Mouse (Mus musculus) heart, embryonic 13.5 days (tissue): ENCODE data around the gene Bloc1s2. TPM values are rescaled to one million over a fixed set of nuclear protein-coding genes. Genes with fewer than 3 reads are reported as not detected.

Source experiments
- polyA plus RNA-seq: library from polyadenylated mRNA; unstranded; fragments of >200 nt; fragmentation: Nextera tagmentation; extraction: Ambion mirVana; gene quantifications from 2 replicates; pipeline ENCODE4 v1.2.1, GENCODE M21; 2015

Bloc1s2 gene
- polyA plus RNA-seq, 1 experiment from 2014 or later = 56.0 TPM

Other genes starting within 250 kb of the Bloc1s2 start
- gene Dnmbp, start 206.3 kb downstream of the Bloc1s2 start, polyA plus RNA-seq = 9.9 and 10.5 TPM in 2 replicates
- gene Cpn1, start 159.9 kb downstream of the Bloc1s2 start, polyA plus RNA-seq = 1.1 and 2.9 TPM in 2 replicates
- gene Cyp2c23, start 117.2 kb downstream of the Bloc1s2 start, polyA plus RNA-seq = 0.15 and 0.47 TPM in 2 replicates
- gene Erlin1, start 76.7 kb downstream of the Bloc1s2 start, polyA plus RNA-seq = 15.4 and 15.8 TPM in 2 replicates
- gene Chuk, start 39.0 kb downstream of the Bloc1s2 start, polyA plus RNA-seq = 28.2 and 29.5 TPM in 2 replicates
- 17.2 TPM in 2 replicates for gene Cwf19l1, start 10.6 kb downstream of the Bloc1s2 start, polyA plus RNA-seq
- gene Pkd2l1, start 46.0 kb upstream of the Bloc1s2 start, polyA plus RNA-seq = 0.04 TPM in 1 of 2 replicates, not detected in the other
- gene Scd3, start 56.8 kb upstream of the Bloc1s2 start, polyA plus RNA-seq = 0.29 and 0.39 TPM in 2 replicates
- 124 and 130 TPM in 2 replicates for gene Scd2, start 147.2 kb upstream of the Bloc1s2 start, polyA plus RNA-seq
- 0.49 and 0.69 TPM in 2 replicates for gene Scd4, start 186.6 kb upstream of the Bloc1s2 start, polyA plus RNA-seq